Mouse (Mus musculus): ENCODE data around the gene Gm7247. TPM values are rescaled to one million over a fixed set of nuclear protein-coding genes. Genes with fewer than 3 reads are reported as not detected.
"Not testable (repeated sequence)": the region's sequence is repeated elsewhere in the genome, so short reads cannot be mapped to it uniquely, and the experiment has no call there.

The Gm7247 gene
- total RNA-seq, 4 experiments from 2014 or later, result not detected

- no peak for DNase-seq (ENCODE audit: low spot score in 2 of 2)
Observed at GRCm38 (mm10) chr14:51495781-51496180, 134.2 kb downstream of the Gm7247 start.

- no peak for DNase-seq (ENCODE audit: low spot score in 2 of 2)
Observed at GRCm38 (mm10) chr14:51496955-51497354, 135.4 kb downstream of the Gm7247 start.

GRCm38 (mm10) chr14:51497958-51498357 lies 136.4 kb downstream of the Gm7247 start:
- no peak for DNase-seq (ENCODE audit: low spot score in 2 of 2)

GRCm38 (mm10) chr14:51499707-51500275 lies 138.2 kb downstream of the Gm7247 start:
- DNase-seq (ENCODE audit: low spot score in 2 of 2), result no peak

GRCm38 (mm10) chr14:51500461-51500860 lies 138.9 kb downstream of the Gm7247 start:
- no peak for DNase-seq (ENCODE audit: low spot score in 2 of 2)

- no peak for DNase-seq (ENCODE audit: low spot score in 2 of 2)
Observed at GRCm38 (mm10) chr14:51507416-51507815, 145.9 kb downstream of the Gm7247 start.

GRCm38 (mm10) chr14:51552490-51552889 lies 190.9 kb downstream of the Gm7247 start, which contains the start of gene Gm5622:
TSS of gene Gm5622 (plus strand) at chr14:51552790.
- DNase-seq (ENCODE audit: low spot score in 2 of 2), result no peak

- DNase-seq (ENCODE audit: low spot score in 2 of 2), result not testable (repeated sequence)
Observed at GRCm38 (mm10) chr14:51573963-51574362, 212.4 kb downstream of the Gm7247 start, which contains the start of gene Gm17175. TSS of gene Gm17175 (minus strand) at chr14:51574063.

GRCm38 (mm10) chr14:51592039-51592438 lies 230.5 kb downstream of the Gm7247 start, which contains the start of gene Gm17174:
TSS of gene Gm17174 (minus strand) at chr14:51592139.
- DNase-seq (ENCODE audit: low spot score in 2 of 2), result not testable (repeated sequence)

GRCm38 (mm10) chr14:51611210-51611609 lies 249.7 kb downstream of the Gm7247 start, which contains the start of gene Gm17078:
TSS of gene Gm17078 (minus strand) at chr14:51611310.
- DNase-seq (ENCODE audit: low spot score in 2 of 2), result no peak

Other genes starting within 250 kb of the Gm7247 start
- not detected for gene Eddm3b, start 247.3 kb upstream of the Gm7247 start, total RNA-seq (2022)
- under 1 TPM in 2 of 4 experiments, not detected in 2; 0.45 to 0.50 TPM for gene Rnase6, start 237.8 kb upstream of the Gm7247 start, total RNA-seq (2022)
- 1 to 10 TPM; 2.7 to 5.0 (median 3.1) TPM for gene Rnase1, start 215.0 kb upstream of the Gm7247 start, total RNA-seq (2022)
- under 1 TPM in 1 of 4 experiments, not detected in 3; 0.74 TPM for gene Rnase2b, start 199.5 kb upstream of the Gm7247 start, total RNA-seq (2022)
- gene Ang2, start 162.6 kb upstream of the Gm7247 start, total RNA-seq (2022), result not detected
- not detected for gene Ear14, start 158.4 kb upstream of the Gm7247 start, total RNA-seq (2022)
- not detected for gene Rnase2a, start 105.6 kb upstream of the Gm7247 start, total RNA-seq (2022)
- gene Vmn2r88, start 49.1 kb downstream of the Gm7247 start, total RNA-seq (2022), result not detected
- not detected for gene Vmn2r89, start 90.1 kb downstream of the Gm7247 start, total RNA-seq (2022)
- not detected for gene Gm5622, start 191.0 kb downstream of the Gm7247 start, total RNA-seq (2022)
- not detected for gene Gm17175, start 212.3 kb downstream of the Gm7247 start, total RNA-seq (2022)
- not detected for gene Gm17174, start 230.4 kb downstream of the Gm7247 start, total RNA-seq (2022)
- not detected for gene Gm17078, start 249.6 kb downstream of the Gm7247 start, total RNA-seq (2022)

Data from layer of hippocampus, adult 8-10 months (tissue).